Mouse (Mus musculus): ENCODE results near the gene Bicdl1.

DNA sequence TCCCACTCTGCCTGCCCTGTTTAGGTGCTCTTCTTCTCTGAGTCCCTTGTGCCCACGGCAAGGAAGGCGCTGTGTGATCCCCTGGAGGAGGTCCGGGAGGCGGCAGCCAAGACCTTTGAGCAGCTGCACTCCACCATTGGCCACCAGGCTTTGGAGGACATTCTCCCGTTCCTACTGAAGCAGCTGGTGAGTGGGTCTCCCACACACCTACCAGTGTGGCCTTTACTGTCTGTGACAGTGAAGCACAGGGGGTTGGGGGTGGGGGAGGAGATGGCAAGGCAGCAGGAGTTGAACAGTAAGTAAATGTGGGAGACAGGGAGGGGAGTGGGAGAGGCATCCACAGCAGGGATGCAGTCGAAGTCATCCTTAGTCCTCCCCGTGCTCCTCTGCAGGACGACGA lies 118.1 kb downstream of the Bicdl1 start:
- no peak for TF ChIP-seq CTCF (IDR thresholded peaks at IDR 0.05; ENCODE audit: control insufficient read depth, insufficient read depth, low read length)
- no peak for TF ChIP-seq POLR2A (IDR thresholded peaks at IDR 0.05; ENCODE audit: borderline replicate concordance, control insufficient read depth, low read depth, low read length)
